Mouse (Mus musculus): ENCODE measurements around the gene Vmn2r26. TPM values are rescaled to one million over a fixed set of nuclear protein-coding genes. Genes with fewer than 3 reads are reported as not detected.
"Not testable (repeated sequence)": the region's sequence is repeated elsewhere in the genome, so short reads cannot be mapped to it uniquely, and the experiment has no call there.

Gene Vmn2r26
- total RNA-seq (2021), result under 1 TPM in 1 of 2 experiments, not detected in 1; 0.03 TPM

DNA sequence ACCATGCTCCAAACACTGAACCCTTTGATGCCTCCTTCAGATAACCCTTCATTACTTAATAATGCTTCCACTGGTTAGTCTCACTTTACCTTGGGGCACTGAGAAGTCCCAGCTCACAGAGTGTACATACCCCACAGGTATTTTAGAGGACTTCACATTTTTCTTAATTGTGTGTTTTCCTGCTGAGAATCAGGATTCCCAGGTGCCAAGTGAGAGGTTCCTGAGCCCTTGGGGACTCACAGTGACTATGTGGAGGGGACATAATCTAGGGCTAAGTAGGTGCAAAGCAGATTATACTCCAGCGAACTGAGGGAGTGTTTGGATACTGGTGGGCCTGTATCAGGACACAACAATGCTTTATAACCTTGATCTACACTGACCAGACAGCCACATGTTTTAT, at the start of gene Vmn2r26:
Gene Vmn2r26 (plus strand): TSS at position 301 of the 400 bp plus-strand sequence.
- DNase-seq (ENCODE audit: low spot score); intact Hi-C loops (cut with DNase I): not testable (repeated sequence)

DNA sequence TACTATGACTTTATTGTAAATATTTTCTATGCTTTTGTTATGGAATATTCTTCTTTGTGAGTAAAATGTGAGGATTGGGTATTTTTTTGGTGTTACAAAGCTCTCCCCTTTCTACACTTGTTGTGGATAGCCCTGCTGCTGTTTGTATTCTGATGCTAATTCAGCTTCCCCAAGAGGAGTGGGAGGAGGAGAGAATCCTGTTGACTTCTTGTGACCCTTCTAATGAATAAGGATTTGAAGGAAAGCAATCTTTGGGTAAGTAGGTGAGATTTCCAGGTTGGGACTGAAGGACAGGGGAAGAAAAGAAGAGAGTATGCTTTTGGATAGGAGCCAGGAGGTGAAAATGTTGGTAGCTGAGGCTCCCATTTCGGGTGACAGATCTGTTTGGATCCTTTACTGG, 3.5 kb upstream of the Vmn2r26 start:
- intact Hi-C loops (cut with DNase I), result no loop called here
- no peak for DNase-seq (ENCODE audit: low spot score)

DNA sequence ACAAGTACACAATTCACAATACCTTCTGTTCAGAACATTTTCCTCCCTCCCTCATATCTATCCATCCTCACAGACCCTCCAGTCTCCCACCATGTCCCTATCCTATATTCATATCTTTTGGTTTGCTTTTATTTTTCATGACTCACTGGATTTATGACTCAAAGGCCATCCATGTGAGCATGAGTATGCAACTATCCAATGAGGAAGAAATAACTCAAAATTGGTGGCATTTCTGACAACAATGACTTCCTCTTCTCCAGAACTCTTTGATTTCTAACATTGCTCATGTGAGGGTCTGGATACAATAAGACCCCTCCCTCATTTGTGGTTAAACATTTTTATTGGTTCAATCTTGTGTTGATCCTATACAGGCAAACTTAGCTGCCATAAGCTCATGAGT, 24.0 kb downstream of the Vmn2r26 start:
- intact Hi-C loops (cut with DNase I), result no loop called here
- DNase-seq (ENCODE audit: low spot score), result no peak

DNA sequence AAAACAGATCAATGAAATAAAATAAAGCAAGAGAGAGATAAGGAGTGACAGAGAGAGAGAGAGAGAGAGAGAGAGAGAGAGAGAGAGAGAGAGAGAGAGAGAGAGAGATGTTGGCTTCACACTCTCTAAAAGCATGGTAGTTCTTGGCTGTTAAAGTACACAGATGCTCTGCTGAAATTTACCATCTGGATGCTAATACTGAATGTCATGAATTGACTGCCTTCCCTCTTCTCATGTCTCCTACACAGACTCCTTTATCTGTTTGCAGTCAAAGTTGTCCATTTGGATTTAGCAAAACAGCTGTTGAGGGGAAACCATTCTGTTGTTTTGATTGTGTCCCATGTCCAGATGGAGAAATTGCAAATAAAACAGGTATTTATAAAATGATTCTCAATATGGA, 29.2 kb downstream of the Vmn2r26 start:
- DNase-seq (ENCODE audit: low spot score); intact Hi-C loops (cut with DNase I): not testable (repeated sequence)

DNA sequence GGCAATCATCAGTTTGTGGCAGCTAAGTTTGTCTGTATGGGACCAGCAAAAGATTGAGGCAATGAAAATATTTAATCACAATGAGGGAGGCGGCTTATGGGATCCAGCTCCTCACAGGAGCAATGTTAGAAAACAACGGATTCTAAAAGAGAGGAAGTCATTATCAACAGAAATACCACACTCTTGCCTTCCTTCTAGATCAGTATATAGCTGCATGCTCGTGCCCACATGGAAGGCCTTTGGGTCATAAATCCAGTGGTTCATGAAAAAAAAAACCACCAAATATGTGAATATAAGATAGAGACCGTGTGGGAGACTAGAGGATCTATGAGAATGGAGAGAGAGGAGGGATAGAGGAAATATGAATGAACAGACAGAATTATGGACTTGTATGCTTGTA, 78.0 kb downstream of the Vmn2r26 start:
- DNase-seq (ENCODE audit: low spot score), result no peak
- intact Hi-C loops (cut with DNase I), result no loop called here

Other genes with a start within 250 kb of the Vmn2r26 start
- gene Vmn2r24, start 245.7 kb upstream of the Vmn2r26 start, total RNA-seq (2021), result not detected
- not detected for gene Vmn2r25, start 171.1 kb upstream of the Vmn2r26 start, total RNA-seq (2021)
- gene Vmn2r27, start 207.3 kb downstream of the Vmn2r26 start, total RNA-seq (2021), result not detected